Mouse (Mus musculus): ENCODE data around the gene Plekha4.

Gene Plekha4

GRCm38 (mm10) chr7:45571966-45572365 is 45.8 kb downstream of the Plekha4 start:
- DNase-seq, result no peak

- peak; percentile 61 for DNase-seq
Observed at GRCm38 (mm10) chr7:45573954-45574353, 47.8 kb downstream of the Plekha4 start.

- DNase-seq, result peak; percentile 88
Observed at GRCm38 (mm10) chr7:45574472-45575379, 48.6 kb downstream of the Plekha4 start.

GRCm38 (mm10) chr7:45585923-45586322 is 59.8 kb downstream of the Plekha4 start:
- no peak for DNase-seq

- no peak for DNase-seq
Observed at GRCm38 (mm10) chr7:45587631-45588592, 61.8 kb downstream of the Plekha4 start.

- peak; percentile 98 for DNase-seq
Observed at GRCm38 (mm10) chr7:45589173-45589572, 63.0 kb downstream of the Plekha4 start.

GRCm38 (mm10) chr7:45589898-45590297 is 63.8 kb downstream of the Plekha4 start:
- no peak for DNase-seq

GRCm38 (mm10) chr7:45590874-45591273 is 64.7 kb downstream of the Plekha4 start:
- peak; percentile 38 for DNase-seq

GRCm38 (mm10) chr7:45591880-45592279 is 65.8 kb downstream of the Plekha4 start:
- no peak for DNase-seq

- peak; percentile 81 for DNase-seq
Observed at GRCm38 (mm10) chr7:45593118-45593815, 67.1 kb downstream of the Plekha4 start.

- no peak for DNase-seq
Observed at GRCm38 (mm10) chr7:45595176-45595575, 69.0 kb downstream of the Plekha4 start.

- no peak for DNase-seq
Observed at GRCm38 (mm10) chr7:45596107-45596506, 70.0 kb downstream of the Plekha4 start.

GRCm38 (mm10) chr7:45597013-45597412 is 70.9 kb downstream of the Plekha4 start:
- no peak for DNase-seq

- peak; percentile 85 for DNase-seq
Observed at GRCm38 (mm10) chr7:45597527-45597926, 71.4 kb downstream of the Plekha4 start.

- DNase-seq, result no peak
Observed at GRCm38 (mm10) chr7:45598960-45599879, 73.1 kb downstream of the Plekha4 start.
